Comparison of ENCODE assay signal across 17 mouse cellular contexts in the genomic region with DNA sequence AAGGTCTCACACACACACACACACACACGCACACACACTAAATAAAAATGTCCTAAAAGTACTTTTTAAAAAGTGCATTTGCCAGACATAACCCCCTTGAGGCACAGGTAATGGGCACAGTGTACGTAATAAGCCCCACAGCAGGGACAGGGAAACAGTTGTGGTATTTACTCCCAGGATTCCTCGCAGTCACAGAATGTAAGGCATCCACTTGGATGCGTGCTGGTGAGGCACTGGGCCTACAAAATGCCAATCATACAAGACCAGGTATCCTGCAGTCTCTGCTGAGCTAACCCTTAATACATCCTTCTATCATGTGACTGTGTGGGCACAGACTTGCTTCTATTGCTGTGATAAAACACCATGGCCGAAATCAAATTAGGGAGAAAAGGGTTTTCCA. TPM values are rescaled to one million over a fixed set of nuclear protein-coding genes. Genes with fewer than 3 reads are reported as not detected.
"Had no signal": no experiment of that assay in that cellular context is flagged by ENCODE, and none has a peak within 500 bp of the region (broad histone marks: within the 10 kb centered on the region; RNA-seq: fewer than 3 reads in every experiment).

No protein-coding gene starts in this region.

- ATAC-seq: liver, postnatal 0 days; midbrain, embryonic 13.5 days; midbrain, embryonic 15.5 days had no signal

- DNase-seq: liver, postnatal 0 days; lung, embryonic 14.5 days; lung, postnatal 36 days; right cerebral cortex, postnatal 14 days; thymus, adult 2 months; thymus, postnatal 25 days; thymus, postnatal 4 days had no signal

- H3K4me2 ChIP-seq: liver, embryonic 15.5 days; lung, embryonic 14.5 days; midbrain, embryonic 11.5 days; midbrain, embryonic 13.5 days; midbrain, embryonic 15.5 days; neural tube, embryonic 12.5 days; stomach, embryonic 15.5 days had no signal

- H3K27ac ChIP-seq: liver, embryonic 15.5 days; macrophage; midbrain, embryonic 13.5 days; midbrain, embryonic 15.5 days; neural tube, embryonic 12.5 days; stomach, embryonic 15.5 days; stomach, postnatal 0 days had no signal

- H3K9me3 ChIP-seq: liver, embryonic 15.5 days; megakaryocyte, embryonic 14.5 days; midbrain, embryonic 13.5 days; midbrain, embryonic 15.5 days; neural tube, embryonic 12.5 days; stomach, embryonic 15.5 days had no signal

- H3K36me3 ChIP-seq: liver, embryonic 15.5 days; midbrain, embryonic 13.5 days; midbrain, embryonic 15.5 days; neural tube, embryonic 12.5 days; stomach, embryonic 15.5 days had no signal

- H3K4me1 ChIP-seq: midbrain, embryonic 13.5 days; midbrain, embryonic 15.5 days had no signal

- H3K9ac ChIP-seq: liver, embryonic 15.5 days; liver, postnatal 0 days; lung, embryonic 14.5 days; midbrain, embryonic 13.5 days; midbrain, embryonic 15.5 days; neural tube, embryonic 12.5 days; stomach, embryonic 15.5 days had no signal

- H3K27me3 ChIP-seq: liver, embryonic 15.5 days; megakaryocyte, embryonic 14.5 days; midbrain, embryonic 13.5 days; midbrain, embryonic 15.5 days; neural tube, embryonic 12.5 days; stomach, embryonic 15.5 days had no signal

- H3K4me3 ChIP-seq: liver, embryonic 15.5 days; megakaryocyte, embryonic 14.5 days; midbrain, embryonic 13.5 days; midbrain, embryonic 15.5 days; neural tube, embryonic 12.5 days; stomach, embryonic 15.5 days had no signal

RNA-seq across cellular contexts. Expression of a gene that starts 22.2 kb away (rescaled TPM):
- total RNA-seq: monocyte, adult 5-6 weeks had no signal
